Mouse (Mus musculus): Measurements from ENCODE around the gene Ep400.

The Ep400 gene

DNA sequence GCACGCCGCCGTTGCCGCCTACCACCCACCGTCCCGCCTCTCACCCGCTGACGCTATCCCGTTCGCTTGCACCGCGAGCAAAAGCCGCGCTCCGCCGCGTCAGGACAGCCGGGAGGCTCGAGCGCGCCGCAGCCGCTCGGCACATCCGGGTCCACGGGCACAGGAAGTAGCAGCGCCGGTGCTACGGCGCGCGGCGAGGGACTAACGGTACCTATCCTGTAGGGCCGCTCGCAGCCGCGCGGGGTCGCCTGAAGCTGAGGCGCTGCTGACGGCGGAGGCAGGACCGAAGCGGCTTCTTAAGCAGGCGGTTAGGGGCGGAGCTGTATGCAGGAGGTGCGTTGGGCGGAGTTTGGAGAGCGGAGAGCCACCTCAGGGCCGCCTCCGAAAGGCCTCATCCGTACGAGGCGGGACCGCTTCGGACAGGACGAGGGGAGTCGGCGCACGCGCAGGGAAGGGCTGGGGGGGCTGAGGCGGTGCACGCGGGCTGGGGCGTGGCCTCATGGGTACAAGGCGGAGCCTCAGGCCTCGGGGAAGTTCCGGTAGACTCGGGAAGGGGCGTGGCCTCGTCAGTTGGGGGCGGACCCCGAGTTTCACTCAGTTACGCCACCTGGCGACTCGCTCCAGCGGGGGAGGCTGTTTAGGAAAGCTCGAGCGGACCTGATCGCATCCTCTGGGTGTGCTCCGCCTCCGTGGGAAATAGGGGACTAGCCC lies at the start of gene Ep400:
TSS of gene Ep400 (minus strand) at position 270 of the 711 bp plus-strand sequence.
- peak; percentile 99 to 100 for DNase-seq (ENCODE audit: low spot score in 2 of 2)

DNA sequence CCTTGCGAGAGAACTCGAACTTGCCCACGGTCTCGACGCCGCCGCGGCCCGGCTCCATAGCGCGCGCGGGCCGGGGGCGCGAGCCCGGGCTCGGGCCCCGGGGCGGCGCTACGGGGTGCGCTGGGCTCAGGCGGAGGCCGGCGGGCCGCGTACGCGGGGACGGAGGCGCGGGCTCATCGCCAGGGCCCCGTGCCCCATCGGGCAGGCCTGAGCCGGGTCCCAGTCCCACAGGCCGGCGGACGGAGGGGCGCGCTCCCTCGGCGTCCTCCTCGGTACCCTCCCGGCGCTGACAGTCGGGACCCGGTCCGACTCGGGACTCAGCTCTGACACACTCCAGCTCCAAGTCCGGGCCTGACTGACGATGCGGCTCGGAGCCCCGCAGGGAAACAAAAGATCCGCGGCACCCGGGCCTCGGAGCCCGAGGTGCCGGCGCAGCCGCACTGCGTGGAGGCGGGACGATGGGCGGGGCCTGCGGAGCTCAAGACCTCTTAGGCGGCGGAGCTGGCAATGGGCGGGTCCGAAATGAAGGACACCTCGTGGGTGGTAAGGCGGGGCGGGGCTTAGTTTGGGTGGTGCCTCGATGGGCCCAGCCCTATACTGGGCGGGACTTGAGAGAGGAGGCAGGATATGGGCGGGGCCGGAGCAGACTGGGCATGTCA lies 39.3 kb upstream of the Ep400 start, which contains the start of gene Ulk1:
TSS of gene Ulk1 (minus strand) at position 431 of the 659 bp plus-strand sequence.
- peak; percentile 100 for DNase-seq (ENCODE audit: low spot score in 2 of 2)

DNA sequence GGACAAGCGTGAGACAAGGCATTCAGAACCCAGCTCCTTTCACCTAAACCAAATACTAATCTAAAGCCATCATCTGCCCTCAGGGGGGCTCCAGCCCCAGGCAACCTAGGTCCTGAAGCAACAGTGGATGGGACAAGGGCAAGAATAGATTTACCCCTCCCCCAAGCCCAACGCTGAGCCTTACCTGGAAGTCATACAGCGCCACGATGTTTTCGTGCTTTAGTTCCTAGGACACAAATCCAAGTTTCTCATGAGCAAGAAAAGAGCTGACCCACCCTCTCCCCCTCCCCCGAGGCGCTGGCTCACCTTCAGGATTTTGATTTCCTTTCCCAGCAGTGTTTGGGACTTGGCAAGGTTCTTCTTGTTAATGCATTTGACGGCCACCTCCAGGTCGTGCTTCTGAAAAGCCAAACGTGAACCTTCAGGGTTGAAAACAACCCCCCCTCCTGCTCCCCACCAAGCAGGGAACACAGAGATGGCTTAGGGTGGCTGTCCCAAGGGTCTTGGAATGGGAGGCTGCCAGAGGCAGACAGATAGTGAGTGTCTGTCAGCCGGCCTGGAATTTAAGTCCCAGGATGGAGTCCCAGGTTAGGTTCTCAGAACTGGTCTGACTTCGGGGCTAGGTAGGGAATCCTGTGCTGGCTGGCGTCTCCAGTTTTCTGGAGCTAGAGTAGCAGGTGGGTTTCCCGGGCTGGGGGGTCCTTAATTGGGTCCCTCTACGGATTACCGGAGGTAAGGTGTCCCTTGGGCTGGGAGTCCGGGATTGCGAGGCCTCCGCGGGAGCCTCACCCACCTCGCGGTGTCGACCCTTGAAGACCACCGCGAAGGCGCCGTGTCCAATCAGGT lies 38.5 kb upstream of the Ep400 start:
- DNase-seq (ENCODE audit: low spot score in 2 of 2): peak; percentile 23 to 40

DNA sequence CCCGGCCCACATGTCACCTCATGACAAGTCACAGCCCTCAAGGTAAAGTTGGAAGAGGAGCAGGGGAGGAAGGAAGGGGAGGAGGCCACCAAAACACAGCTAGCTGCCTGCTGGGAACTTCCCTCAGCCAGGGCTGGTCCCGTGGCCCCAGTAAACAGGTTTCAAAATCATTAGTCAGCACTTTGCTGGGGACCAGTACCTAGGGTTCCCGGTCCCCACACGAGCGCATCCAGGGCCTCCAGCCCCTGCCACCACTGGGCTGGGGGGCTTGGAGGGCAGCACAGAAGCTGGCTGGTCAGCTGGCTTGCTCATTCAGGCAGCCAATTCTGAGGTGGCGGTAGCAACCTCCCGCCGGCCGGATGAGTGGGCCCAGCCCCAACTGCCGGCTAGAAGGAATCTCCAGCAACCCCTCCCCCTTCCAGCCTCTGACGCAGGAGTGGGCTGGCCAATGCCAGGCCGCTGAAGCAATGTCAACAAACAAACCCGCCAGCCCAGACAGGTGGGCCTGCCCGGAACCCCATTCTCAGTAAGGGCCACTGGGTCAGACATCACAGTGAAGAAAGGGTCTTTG lies 37.6 kb upstream of the Ep400 start:
- peak; percentile 40 to 45 for DNase-seq (ENCODE audit: low spot score in 2 of 2)

DNA sequence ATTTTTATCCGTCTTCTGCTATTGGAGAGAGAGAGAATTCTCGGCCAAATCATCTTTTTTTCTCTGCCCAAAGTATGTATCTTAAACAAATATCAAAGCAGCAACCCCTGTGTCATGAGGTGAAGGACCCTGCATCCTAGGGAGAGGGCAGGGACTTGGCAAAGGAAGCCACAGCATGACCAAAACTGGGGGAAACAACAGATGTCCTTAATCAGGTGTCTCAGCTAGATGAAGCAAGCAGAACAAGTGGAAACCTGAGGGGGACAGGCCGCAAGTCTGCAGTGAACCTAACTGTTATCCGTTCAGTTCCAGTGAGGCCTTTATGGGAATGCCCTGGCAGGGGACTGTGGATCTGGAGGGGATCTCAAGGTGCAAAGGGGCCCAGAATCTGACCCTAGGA lies 36.9 kb upstream of the Ep400 start:
- DNase-seq (ENCODE audit: low spot score in 2 of 2): no peak

DNA sequence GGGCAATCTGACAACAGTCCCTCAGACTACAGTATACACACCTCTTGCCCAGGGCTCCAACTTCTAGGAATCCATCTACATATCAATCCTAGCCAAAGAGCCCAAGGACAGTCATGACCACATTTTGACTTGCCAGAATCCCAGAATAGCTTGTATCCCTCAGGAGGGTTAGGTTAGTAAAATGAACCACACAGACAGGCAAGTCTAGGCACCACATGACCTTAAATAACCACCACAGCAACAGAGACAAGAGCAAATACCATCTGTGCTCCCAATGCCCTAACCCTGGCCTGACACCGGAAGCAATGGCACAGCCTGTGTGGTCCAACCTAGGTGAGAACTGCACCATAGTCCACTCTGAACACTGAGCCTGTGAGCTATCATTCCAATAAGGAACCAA lies 36.2 kb upstream of the Ep400 start:
- DNase-seq (ENCODE audit: low spot score in 2 of 2): no peak

DNA sequence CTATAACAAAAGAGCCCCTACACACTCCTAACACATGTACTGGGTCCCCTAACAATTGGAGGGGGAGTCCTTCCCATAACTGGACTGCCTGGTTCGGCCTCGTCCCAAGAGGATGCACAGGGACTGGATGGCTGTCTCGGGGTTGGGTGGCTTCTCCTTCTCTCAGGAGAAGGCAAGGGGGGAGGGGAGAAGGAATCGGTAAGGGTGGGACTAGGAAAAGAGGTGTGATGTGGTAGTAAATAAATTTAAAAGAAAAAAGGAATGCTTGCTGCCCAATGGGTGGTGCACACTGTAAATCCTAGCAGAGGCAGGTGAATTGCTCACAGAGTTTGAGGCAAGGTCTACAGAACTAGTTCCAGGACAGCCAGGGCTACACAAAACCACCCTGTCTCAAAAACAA lies 35.6 kb upstream of the Ep400 start:
- DNase-seq (ENCODE audit: low spot score in 2 of 2): no peak

DNA sequence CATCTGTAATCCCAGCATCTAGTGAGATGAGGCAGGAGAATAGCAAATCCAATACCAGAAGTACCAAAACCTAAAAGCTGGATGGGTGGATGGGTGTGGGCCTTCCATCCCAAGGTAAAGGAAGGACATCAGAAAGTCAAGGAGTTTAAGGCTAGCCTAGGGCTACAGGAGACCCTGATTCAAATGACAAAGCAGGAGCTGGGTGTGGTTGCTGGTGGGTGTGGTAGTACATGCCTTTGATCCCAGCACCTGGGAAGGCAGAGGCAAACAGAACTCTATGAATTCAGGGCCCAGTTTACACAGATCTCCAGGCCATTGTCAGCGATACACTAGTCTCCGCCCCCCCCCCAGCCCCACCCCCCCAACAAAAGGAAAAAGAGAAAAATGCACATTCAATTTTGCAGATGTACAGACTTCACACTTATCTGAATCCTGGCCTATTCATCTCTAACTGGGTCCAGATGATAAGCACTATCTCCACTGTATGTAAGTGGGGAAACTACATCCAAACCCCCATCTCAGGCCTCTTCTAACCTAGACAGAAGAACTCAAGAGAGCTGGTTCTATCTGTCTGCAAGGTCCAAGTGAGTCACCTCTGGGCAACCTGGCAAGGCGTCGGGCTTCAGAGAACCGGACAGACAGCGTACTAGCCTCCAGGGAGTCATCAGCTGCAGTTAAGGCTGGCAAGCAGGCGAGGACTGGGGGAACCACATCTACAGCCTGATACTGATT lies 33.7 kb upstream of the Ep400 start:
- DNase-seq (ENCODE audit: low spot score in 2 of 2): no peak

DNA sequence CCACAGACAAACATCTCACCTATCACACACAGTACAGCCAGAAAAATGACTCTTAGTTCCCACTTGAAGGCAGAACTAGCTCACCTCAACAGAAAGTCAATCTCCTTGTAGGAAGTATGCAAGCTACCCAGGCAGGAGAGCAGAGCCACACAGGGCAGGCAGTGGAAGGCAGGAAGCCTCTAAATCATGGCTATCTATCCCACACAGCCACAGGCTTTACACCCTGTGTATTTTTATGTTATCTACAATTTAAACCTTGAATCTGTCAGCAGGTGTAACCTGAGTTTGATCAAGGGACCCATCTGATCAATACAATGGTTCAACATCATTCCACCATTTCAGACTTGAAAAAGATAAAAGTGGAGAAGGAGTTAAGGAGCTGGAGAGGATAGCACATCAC lies 32.3 kb upstream of the Ep400 start:
- no peak for DNase-seq (ENCODE audit: low spot score in 2 of 2)

DNA sequence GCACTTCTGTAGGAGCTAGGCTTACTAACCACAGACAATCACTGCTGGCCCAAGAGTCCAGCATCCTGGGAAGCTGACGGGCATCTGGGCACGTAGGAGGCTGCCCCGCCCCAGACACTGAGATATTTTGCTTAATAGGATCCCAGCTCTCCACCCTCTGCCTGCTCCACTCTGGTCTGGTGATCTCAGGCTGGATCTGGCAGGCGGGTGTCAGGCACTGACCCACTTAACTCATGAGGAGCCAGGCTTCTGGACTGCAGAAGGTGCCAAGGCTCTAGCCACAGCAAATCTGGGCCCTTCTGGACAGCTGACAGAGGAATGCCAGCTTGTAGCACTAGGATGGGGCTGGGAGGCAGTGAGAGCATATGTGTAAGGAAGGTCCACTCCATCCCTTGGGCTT lies 31.7 kb upstream of the Ep400 start:
- no peak for DNase-seq (ENCODE audit: low spot score in 2 of 2)

DNA sequence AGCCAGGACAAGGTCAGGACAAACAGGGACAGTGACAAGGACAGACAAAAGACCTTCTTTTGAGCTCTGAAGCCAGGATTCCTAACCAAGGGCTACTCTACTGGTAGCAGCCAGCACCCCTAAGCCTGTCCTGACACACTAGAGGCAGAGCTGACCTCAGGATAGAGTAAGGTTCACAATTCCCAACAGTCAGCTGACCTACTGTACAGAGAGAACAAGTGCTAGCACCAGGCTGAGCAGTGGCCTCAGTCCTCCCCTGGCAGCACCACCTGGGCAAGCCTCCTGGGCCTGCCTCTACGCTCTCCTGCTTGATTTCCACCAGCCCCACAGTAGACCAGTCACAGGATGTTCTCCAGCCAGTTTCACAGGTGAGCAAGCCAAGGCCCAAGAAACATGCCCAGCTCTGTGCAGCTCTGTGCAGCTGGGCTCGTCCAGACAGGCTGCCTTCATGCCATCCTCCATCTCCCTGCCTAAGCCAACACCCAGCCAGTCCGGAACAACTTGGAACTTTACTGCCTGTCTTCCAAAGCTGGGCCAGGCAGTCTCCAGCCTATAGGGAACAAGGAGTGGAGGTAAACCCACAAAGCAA lies 30.6 kb upstream of the Ep400 start:
- DNase-seq (ENCODE audit: low spot score in 2 of 2): no peak

DNA sequence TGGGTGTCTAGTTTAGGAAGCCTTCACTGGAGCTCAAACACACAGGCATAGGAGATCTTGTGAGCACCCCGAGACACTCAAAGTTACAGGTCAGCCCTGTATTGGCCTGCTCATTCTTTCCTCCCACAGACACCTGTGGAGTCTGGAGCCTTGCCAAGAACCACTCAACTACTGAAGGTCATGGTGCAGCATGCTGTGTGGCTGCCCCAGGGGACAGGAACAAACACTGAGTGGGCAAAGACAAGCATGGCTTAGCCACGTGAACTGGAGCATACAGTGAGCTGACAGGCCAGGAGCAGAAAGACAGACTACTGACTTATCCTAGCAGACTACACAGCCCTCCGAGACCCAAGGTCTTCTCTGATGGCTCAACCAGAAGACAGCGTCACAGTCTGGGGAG lies 27.2 kb upstream of the Ep400 start:
- no peak for DNase-seq (ENCODE audit: low spot score in 2 of 2)

DNA sequence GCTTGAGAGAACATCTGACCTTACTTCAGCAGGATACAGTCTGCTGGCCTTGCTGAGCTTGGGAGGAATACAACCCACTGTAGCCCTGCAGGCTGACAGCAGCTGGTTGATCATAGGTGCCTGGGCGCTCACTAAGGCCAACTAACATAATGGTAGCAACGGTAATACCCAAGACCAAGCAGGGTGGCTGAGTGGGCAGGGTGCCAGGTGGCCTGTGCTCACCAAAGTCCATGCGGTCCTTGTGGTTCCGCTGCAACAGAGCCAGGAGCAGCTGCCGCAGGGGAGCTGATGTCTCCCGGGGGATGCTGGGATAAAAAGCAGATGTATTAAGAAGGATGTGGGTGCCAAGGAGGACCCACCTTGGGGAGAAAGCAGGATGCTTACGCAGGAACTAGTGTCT lies 23.8 kb upstream of the Ep400 start:
- no peak for DNase-seq (ENCODE audit: low spot score in 2 of 2)

DNA sequence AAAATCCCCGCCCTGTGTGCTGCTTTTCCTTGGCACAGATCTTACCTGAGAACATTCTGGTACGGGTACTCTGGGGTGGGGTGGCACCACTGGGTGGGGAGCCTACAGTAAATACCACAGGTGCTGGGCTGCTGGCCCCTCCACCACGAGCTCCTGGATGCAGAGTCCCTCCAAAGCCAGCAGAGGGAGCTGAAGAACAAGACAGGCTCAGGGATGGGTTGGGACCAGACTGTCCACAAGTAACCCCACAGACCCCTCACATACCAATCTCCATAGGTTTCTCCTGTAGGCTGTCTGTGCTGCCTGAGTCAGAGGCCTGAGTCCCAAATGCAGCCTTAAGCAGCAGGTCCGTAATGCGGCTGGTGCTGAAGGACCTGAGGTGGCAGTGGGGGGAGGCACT lies 18.2 kb upstream of the Ep400 start:
- peak in 1 of 2 experiments; percentile 59 for DNase-seq (ENCODE audit: low spot score in 2 of 2)

DNA sequence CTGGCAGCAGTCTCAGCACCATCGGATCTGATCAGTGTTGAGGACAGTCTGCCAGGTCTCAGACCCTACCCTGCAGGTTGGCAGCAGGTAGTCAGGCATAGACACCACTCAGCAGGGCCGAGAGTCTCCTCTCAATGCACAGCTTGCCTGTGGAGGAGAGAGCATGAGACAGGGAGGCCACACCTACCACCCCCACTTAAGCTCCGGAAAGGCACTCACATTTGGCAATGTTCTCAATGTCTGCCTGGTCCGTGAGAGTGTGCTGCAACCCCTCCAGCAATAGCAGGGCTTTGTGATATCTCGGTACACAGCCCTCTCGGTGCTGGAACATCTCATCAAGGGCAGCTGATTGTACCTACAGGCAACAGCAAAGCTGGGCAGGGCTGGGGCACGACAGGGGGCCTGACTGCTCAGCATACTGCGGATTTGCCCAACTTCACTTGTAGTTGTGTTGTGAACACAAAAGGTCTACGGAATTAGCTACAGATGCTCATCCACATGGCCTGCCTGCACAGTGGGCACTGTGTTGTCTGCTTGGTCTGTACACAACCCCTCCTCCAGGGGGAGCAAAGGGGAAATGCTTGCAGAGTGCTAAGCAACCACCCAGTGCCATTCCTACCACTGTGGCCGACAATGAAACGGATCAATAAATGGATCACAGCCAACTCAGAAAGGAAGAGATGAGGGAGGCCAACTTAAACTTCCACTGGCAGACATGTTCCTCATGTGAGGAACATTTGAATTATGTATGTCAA lies 15.7 kb upstream of the Ep400 start:
- DNase-seq (ENCODE audit: low spot score in 2 of 2): no peak

DNA sequence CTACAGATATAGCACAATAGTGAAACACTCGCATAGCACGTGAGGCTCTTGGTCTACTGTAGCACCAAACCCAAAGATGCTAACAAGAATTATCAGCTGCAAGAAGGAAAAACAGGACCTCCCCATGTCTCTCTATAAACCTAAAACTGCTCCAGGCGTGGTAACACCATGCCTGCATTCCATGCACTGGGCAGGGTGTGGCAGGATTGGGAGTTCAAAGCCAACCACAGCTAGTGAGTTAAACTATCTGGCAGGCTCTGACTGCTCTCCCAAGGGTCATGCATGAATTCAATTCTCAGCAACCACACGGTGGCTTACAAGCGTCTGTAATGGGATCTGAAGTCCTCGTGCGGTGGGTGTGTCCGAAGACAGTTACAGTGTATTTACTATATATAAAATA lies 12.6 kb upstream of the Ep400 start:
- no peak for DNase-seq (ENCODE audit: low spot score in 2 of 2)

DNA sequence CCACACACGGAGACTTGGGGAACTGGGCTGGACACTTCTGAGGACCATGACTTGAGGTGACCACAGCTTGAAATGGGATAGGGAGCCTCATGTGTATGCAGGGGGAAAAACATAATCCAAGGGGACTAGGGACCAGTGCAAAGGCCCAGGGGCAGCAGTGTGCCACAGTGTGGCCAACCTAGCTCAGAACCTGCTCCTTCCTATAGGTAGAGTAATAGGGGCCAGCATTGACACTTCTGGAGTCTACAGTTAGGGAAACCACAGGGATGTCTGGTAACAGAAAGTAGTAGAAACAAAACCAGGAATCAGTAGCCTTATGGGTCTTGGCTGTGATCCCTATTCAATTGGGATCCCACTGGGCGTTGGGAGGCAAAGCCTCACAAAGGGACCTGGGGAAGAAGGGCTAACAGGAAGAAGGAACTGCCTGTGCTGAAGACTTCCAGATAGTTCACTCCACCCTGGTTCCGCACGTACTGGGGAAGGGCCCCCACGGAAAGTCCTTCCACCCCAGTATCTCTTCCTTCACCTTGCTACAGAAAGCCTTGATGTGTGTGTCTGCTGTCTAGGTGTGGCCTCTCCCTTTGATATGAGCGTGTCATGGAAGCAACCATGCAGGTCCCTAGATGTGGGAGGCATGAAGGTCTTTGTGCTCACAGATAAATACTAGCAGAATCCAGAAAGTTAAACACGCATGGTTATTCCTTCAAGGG lies 11.2 kb upstream of the Ep400 start:
- no peak for DNase-seq (ENCODE audit: low spot score in 2 of 2)

DNA sequence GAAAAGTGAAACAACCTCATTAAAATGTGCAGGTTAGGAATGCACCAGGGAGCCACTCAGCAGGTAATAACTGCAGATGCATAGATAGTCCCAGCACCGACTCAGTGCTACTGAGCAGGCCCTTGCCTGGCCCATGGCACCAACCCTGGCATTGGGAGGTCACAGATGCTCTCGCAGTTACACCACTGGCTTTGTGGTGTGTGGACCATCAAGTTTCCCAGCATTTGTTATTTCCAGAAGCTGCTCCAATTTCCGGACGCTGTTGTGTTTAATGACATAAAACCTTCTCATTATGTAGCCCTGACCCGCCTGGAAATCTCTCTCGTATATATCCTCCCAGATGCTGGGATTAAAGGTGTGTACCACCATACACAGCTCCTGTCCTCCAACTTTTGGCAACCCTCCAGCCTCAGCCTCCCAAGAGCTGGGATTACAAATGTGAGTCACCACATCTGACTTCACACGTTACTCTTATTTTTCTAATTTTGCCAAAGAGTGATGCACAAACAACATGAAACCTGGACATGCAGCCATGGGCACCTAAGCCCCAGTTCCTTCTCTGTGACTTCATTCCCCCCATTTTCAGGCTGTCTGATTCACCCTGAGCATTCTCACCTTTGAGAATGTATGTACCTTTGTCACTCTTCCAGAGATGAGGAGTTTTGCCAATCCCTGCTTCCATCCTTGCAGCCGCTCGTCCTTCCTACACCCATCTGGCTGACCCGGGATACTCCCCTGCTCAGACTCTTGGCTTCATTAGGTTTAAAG lies 10.4 kb upstream of the Ep400 start:
- no peak for DNase-seq (ENCODE audit: low spot score in 2 of 2)

Measured in thymus, postnatal 10 days (tissue).